Mouse (Mus musculus): ENCODE results near the gene Kir3dl1.
"Not testable (repeated sequence)": the region's sequence is repeated elsewhere in the genome, so short reads cannot be mapped to it uniquely, and the experiment has no call there.

Kir3dl1 gene

DNA sequence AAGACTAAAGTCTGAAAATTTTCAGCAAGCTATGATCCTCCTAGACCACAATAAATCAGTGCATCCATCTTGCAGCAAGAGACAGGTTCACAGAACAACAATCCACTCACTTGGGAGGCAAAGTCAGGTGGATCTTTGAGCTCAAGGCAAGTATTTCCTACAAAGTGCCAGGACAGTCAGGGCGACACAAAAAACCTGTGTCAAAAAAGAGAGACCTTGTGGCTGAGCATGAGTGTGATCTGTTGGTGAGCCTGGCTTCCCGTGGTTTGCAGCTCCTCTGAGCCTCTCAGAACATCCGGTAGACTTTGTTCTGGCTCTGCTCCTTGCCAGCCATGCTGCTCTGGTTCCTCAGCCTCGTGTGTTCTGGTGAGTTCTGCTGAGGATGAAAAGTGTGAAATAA is at the start of gene Kir3dl1:
TSS of gene Kir3dl1 (plus strand) at position 301 of the 400 bp plus-strand sequence.
- DNase-seq (ENCODE audit: low spot score): not testable (repeated sequence)

- not testable (repeated sequence) for DNase-seq (ENCODE audit: low spot score)
These were observed 26.2 kb downstream of the Kir3dl1 start, which contains the start of gene Kir3dl2 for GRCm38 (mm10) chrX:136543956-136544355. Gene Kir3dl2, minus strand, starts transcription at chrX:136544056.

DNA sequence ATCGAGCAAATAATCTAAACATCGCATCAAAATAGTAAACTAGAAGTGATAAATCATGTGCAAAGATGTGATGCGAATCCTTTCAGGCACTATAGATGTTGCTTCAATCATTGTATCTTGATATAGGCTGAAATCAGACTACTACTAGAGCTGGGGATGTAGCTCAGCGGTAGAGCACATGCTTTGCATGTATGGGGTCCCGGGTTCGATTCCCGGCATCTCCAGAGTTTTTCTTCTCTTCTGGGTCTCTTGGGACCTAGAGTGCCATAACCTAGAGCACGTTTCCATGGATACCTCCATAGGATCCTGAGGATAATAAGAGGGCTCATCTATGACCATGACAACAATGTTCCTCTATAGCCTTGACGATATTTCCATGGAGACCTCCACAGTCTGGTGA is 51.3 kb downstream of the Kir3dl1 start:
- not testable (repeated sequence) for DNase-seq (ENCODE audit: low spot score)

Measured in MN1 (cell line).